Mouse (Mus musculus): ENCODE measurements around the gene Spg20. TPM values are rescaled to one million over a fixed set of nuclear protein-coding genes. Genes with fewer than 3 reads are reported as not detected.

The Spg20 gene
- total RNA-seq, 2 experiments from 2014 or later = 24.8 to 28.6 TPM

GRCm38 (mm10) chr3:55147156-55147555 lies 35.2 kb downstream of the Spg20 start:
- no peak for DNase-seq

- no peak for DNase-seq
These were observed 36.2 kb downstream of the Spg20 start for GRCm38 (mm10) chr3:55148091-55148490.

GRCm38 (mm10) chr3:55151656-55152433 lies 39.9 kb downstream of the Spg20 start:
- DNase-seq = no peak

GRCm38 (mm10) chr3:55152673-55153334 lies 40.9 kb downstream of the Spg20 start:
- no peak for DNase-seq

- no peak for DNase-seq
These were observed 42.3 kb downstream of the Spg20 start for GRCm38 (mm10) chr3:55154163-55154562.

GRCm38 (mm10) chr3:55157413-55157812 lies 45.5 kb downstream of the Spg20 start:
- DNase-seq = no peak

GRCm38 (mm10) chr3:55161144-55161543 lies 49.2 kb downstream of the Spg20 start:
- DNase-seq = no peak

- DNase-seq = no peak
These were observed 51.6 kb downstream of the Spg20 start for GRCm38 (mm10) chr3:55163510-55163909.

GRCm38 (mm10) chr3:55172478-55172877 lies 60.6 kb downstream of the Spg20 start:
- no peak for DNase-seq

- no peak for DNase-seq
These were observed 65.4 kb downstream of the Spg20 start for GRCm38 (mm10) chr3:55177271-55177670.

- DNase-seq = no peak
These were observed 69.9 kb downstream of the Spg20 start, which contains the start of gene Sohlh2 for GRCm38 (mm10) chr3:55181766-55182165. TSS of gene Sohlh2 (plus strand) at chr3:55182028.

Small RNA genes lying within 50 kb of the gene (microRNA-seq; reads per million reads assigned to microRNA genes)
- gene Gm22029 (ENCODE audit: borderline replicate concordance in 2 of 2) = 0 reads per million in 2 experiments

Other genes with a start within 250 kb of the Spg20 start
- gene Sertm1, start 196.2 kb upstream of the Spg20 start, total RNA-seq (2021) = not detected
- gene Ccna1, start 56.6 kb upstream of the Spg20 start, total RNA-seq (2021) = not detected
- not detected for gene Ccdc169, start 25.2 kb downstream of the Spg20 start, total RNA-seq (2021)
- not detected for gene Sohlh2, start 69.9 kb downstream of the Spg20 start, total RNA-seq (2021)
- 1 to 10 TPM; 6.3 to 9.1 TPM for gene Dclk1, start 130.3 kb downstream of the Spg20 start, total RNA-seq (2021)

All from gastrocnemius, postnatal 25 days (tissue).